Mouse (Mus musculus) testis, adult 2 months (tissue): ENCODE results near the gene Tex38.

Experiments used
- CTCF ChIP-seq: fragments of 200-500 bp; IDR thresholded peaks from 2 replicates; pipeline ENCODE4 v1.5.1; 2012; ENCODE audit warnings: low read depth, mild to moderate bottlenecking, inconsistent platforms, low read length, moderate library complexity; ENCODE audit not compliant: control insufficient read depth, insufficient read depth, insufficient replicate concordance
- POLR2A ChIP-seq: fragments of 200-500 bp; IDR thresholded peaks from 2 replicates; pipeline ENCODE4 v1.6.1; 2012; ENCODE audit warnings: low read depth, mild to moderate bottlenecking, inconsistent platforms, low read length, moderate library complexity; ENCODE audit not compliant: control insufficient read depth

GRCm38 (mm10) chr4:115830491-115830890, 49.7 kb upstream of the Tex38 start:
- no peak for TF ChIP-seq CTCF
- no peak for TF ChIP-seq POLR2A
